Mouse (Mus musculus): Measurements from ENCODE around the gene Rag1. TPM values are rescaled to one million over a fixed set of nuclear protein-coding genes. Genes with fewer than 3 reads are reported as not detected.

Gene Rag1
- polyA plus RNA-seq, 1 experiment from 2014 or later: 0.34 TPM

GRCm38 (mm10) chr2:101668751-101669150, 19.4 kb upstream of the Rag1 start:
- no peak overlapping the region for H3K9ac ChIP-seq (replicated peaks)
- no peaks in the 10 kb centered on the region for H3K9me3 ChIP-seq
- no peak overlapping the region for H3K27ac ChIP-seq
- no peaks in the 10 kb centered on the region for H3K27me3 ChIP-seq
- no peak overlapping the region for H3K4me3 ChIP-seq (replicated peaks)
- no peaks in the 10 kb centered on the region for H3K4me1 ChIP-seq (replicated peaks)
- no peaks in the 10 kb centered on the region for H3K36me3 ChIP-seq
- H3K4me2 ChIP-seq: no peak overlapping the region
- ATAC-seq (ENCODE audit: insufficient number of reproducible peaks, insufficient read depth, low FRiP score, low TSS enrichment, low read depth): no peak
- 88% methylated on average over 3 of the region's 3 CpGs for WGBS

- Histone ChIP-seq H3K9me3 (no peaks in the 10 kb centered on the region), H3K4me3 (replicated peaks) (no peak overlapping the region), H3K4me1 (replicated peaks) (no peaks in the 10 kb centered on the region), H3K9ac (replicated peaks) (no peak overlapping the region), H3K27ac (no peak overlapping the region), H3K36me3 (no peaks in the 10 kb centered on the region), H3K27me3 (0 out of 2 replicates have a peak, but pooled peaks cover 4% of the 10 kb centered on the region), H3K4me2 (no peak overlapping the region)
- WGBS: 82% methylated on average over 3 of the region's 3 CpGs
- ATAC-seq (ENCODE audit: insufficient number of reproducible peaks, insufficient read depth, low FRiP score, low TSS enrichment, low read depth): 0 out of 2 replicates have a peak, but pooled peaks have one; percentile 45
Observed at GRCm38 (mm10) chr2:101665703-101666092, 16.4 kb upstream of the Rag1 start.

- Histone ChIP-seq H3K4me3 (replicated peaks) (no peak overlapping the region), H3K9ac (replicated peaks) (no peak overlapping the region), H3K9me3 (no peaks in the 10 kb centered on the region), H3K4me1 (replicated peaks) (no peaks in the 10 kb centered on the region), H3K36me3 (no peaks in the 10 kb centered on the region), H3K27ac (no peak overlapping the region), H3K27me3 (0 out of 2 replicates have a peak, but pooled peaks cover 4% of the 10 kb centered on the region), H3K4me2 (no peak overlapping the region)
- peak; percentile 81; the same call in 1 of the 2 replicates for ATAC-seq (ENCODE audit: insufficient number of reproducible peaks, insufficient read depth, low FRiP score, low TSS enrichment, low read depth)
- 24% methylated on average over 9 of the region's 9 CpGs for WGBS
Observed at GRCm38 (mm10) chr2:101665058-101665702, 15.9 kb upstream of the Rag1 start.

GRCm38 (mm10) chr2:101660536-101660935, 11.2 kb upstream of the Rag1 start:
- no peaks in the 10 kb centered on the region for H3K9me3 ChIP-seq
- no peaks in the 10 kb centered on the region for H3K4me1 ChIP-seq (replicated peaks)
- ATAC-seq (ENCODE audit: insufficient number of reproducible peaks, insufficient read depth, low FRiP score, low TSS enrichment, low read depth): no peak
- no peak overlapping the region for H3K4me2 ChIP-seq
- 75% methylated on average over 2 of the region's 2 CpGs for WGBS
- H3K27ac ChIP-seq: no peak overlapping the region
- no peaks in the 10 kb centered on the region for H3K36me3 ChIP-seq
- H3K4me3 ChIP-seq (replicated peaks): no peak overlapping the region
- H3K27me3 ChIP-seq: peaks cover 7% of the 10 kb centered on the region
- H3K9ac ChIP-seq (replicated peaks): no peak overlapping the region

GRCm38 (mm10) chr2:101652921-101653597, 3.8 kb upstream of the Rag1 start:
- H3K4me3 ChIP-seq (replicated peaks): peak overlapping the region; percentile 22
- peak overlapping the region; percentile 53 for H3K4me2 ChIP-seq
- H3K27me3 ChIP-seq: peaks cover 4% of the 10 kb centered on the region
- WGBS: 19% methylated on average over 14 of the region's 14 CpGs
- H3K9me3 ChIP-seq: no peaks in the 10 kb centered on the region
- H3K9ac ChIP-seq (replicated peaks): no peak overlapping the region
- no peaks in the 10 kb centered on the region for H3K36me3 ChIP-seq
- H3K4me1 ChIP-seq (replicated peaks): peaks cover 25% of the 10 kb centered on the region
- ATAC-seq (ENCODE audit: insufficient number of reproducible peaks, insufficient read depth, low FRiP score, low TSS enrichment, low read depth): no peak
- H3K27ac ChIP-seq: no peak overlapping the region

GRCm38 (mm10) chr2:101652204-101652920, 3.1 kb upstream of the Rag1 start:
- ATAC-seq (ENCODE audit: insufficient number of reproducible peaks, insufficient read depth, low FRiP score, low TSS enrichment, low read depth): no peak; the same call in 1 of the 2 replicates
- no peak overlapping the region for H3K27ac ChIP-seq
- H3K4me3 ChIP-seq (replicated peaks): peak overlapping the region; percentile 22
- H3K36me3 ChIP-seq: no peaks in the 10 kb centered on the region
- H3K4me1 ChIP-seq (replicated peaks): peaks cover 27% of the 10 kb centered on the region
- no peaks in the 10 kb centered on the region for H3K9me3 ChIP-seq
- H3K27me3 ChIP-seq: peaks cover under 1% of the 10 kb centered on the region; the same call in 1 of the 2 replicates
- H3K4me2 ChIP-seq: peak overlapping the region; percentile 53
- WGBS: 40% methylated on average over 14 of the region's 14 CpGs
- H3K9ac ChIP-seq (replicated peaks): no peak overlapping the region

GRCm38 (mm10) chr2:101650446-101650845, 1.1 kb upstream of the Rag1 start:
- no peak overlapping the region for H3K4me3 ChIP-seq (replicated peaks)
- peaks cover 27% of the 10 kb centered on the region for H3K4me1 ChIP-seq (replicated peaks)
- no peak overlapping the region for H3K9ac ChIP-seq (replicated peaks)
- H3K9me3 ChIP-seq: no peaks in the 10 kb centered on the region
- H3K27me3 ChIP-seq: no peaks in the 10 kb centered on the region
- H3K36me3 ChIP-seq: no peaks in the 10 kb centered on the region
- H3K27ac ChIP-seq: no peak overlapping the region
- no peak overlapping the region for H3K4me2 ChIP-seq
- 71% methylated on average over 1 of the region's 1 CpGs for WGBS
- ATAC-seq (ENCODE audit: insufficient number of reproducible peaks, insufficient read depth, low FRiP score, low TSS enrichment, low read depth): no peak

GRCm38 (mm10) chr2:101648361-101648760, 940 bp downstream of the Rag1 start:
- Histone ChIP-seq H3K9me3 (no peaks in the 10 kb centered on the region), H3K27ac (peak overlapping the region; percentile 41; the same call in 1 of the 2 replicates), H3K9ac (replicated peaks) (no peak overlapping the region), H3K4me2 (peak overlapping the region; percentile 31; the same call in 1 of the 2 replicates), H3K27me3 (no peaks in the 10 kb centered on the region), H3K4me3 (replicated peaks) (no peak overlapping the region), H3K4me1 (replicated peaks) (peaks cover 27% of the 10 kb centered on the region), H3K36me3 (no peaks in the 10 kb centered on the region)
- no peak for ATAC-seq (ENCODE audit: insufficient number of reproducible peaks, insufficient read depth, low FRiP score, low TSS enrichment, low read depth)
- WGBS: 64% methylated on average over 2 of the region's 2 CpGs

GRCm38 (mm10) chr2:101645841-101646240, 3.5 kb downstream of the Rag1 start:
- Histone ChIP-seq H3K9me3 (no peaks in the 10 kb centered on the region), H3K36me3 (no peaks in the 10 kb centered on the region), H3K4me2 (no peak overlapping the region), H3K4me1 (replicated peaks) (peaks cover 18% of the 10 kb centered on the region), H3K4me3 (replicated peaks) (no peak overlapping the region), H3K9ac (replicated peaks) (no peak overlapping the region), H3K27me3 (no peaks in the 10 kb centered on the region), H3K27ac (no peak overlapping the region)
- ATAC-seq (ENCODE audit: insufficient number of reproducible peaks, insufficient read depth, low FRiP score, low TSS enrichment, low read depth): no peak
- WGBS: 83% methylated on average over 1 of the region's 1 CpGs

GRCm38 (mm10) chr2:101639840-101640350, 9.4 kb downstream of the Rag1 start:
- H3K9ac ChIP-seq (replicated peaks): no peak overlapping the region
- no peak overlapping the region for H3K4me3 ChIP-seq (replicated peaks)
- ATAC-seq (ENCODE audit: insufficient number of reproducible peaks, insufficient read depth, low FRiP score, low TSS enrichment, low read depth): no peak
- 63% methylated on average over 3 of the region's 3 CpGs for WGBS
- no peaks in the 10 kb centered on the region for H3K9me3 ChIP-seq
- H3K4me2 ChIP-seq: no peak overlapping the region
- no peak overlapping the region for H3K27ac ChIP-seq
- peaks cover 13% of the 10 kb centered on the region for H3K4me1 ChIP-seq (replicated peaks)
- H3K36me3 ChIP-seq: no peaks in the 10 kb centered on the region
- peaks cover 4% of the 10 kb centered on the region; the same call in 1 of the 2 replicates for H3K27me3 ChIP-seq

Measured in limb, embryonic 12.5 days (tissue).